Mouse (Mus musculus) cerebellum, adult (tissue): Measurements from ENCODE around the gene Olfr532.
"Not testable (repeated sequence)": the region's sequence is repeated elsewhere in the genome, so short reads cannot be mapped to it uniquely, and the experiment has no call there.

Experiments
- ATAC-seq: cut with Nextera tagmentation; 2 replicates; pipeline ENCODE4 v1.9.2; 2017; ENCODE audit warnings: mild to moderate bottlenecking, moderate library complexity, mixed read lengths; ENCODE audit not compliant: insufficient number of reproducible peaks, low FRiP score, low TSS enrichment

Olfr532 gene

DNA sequence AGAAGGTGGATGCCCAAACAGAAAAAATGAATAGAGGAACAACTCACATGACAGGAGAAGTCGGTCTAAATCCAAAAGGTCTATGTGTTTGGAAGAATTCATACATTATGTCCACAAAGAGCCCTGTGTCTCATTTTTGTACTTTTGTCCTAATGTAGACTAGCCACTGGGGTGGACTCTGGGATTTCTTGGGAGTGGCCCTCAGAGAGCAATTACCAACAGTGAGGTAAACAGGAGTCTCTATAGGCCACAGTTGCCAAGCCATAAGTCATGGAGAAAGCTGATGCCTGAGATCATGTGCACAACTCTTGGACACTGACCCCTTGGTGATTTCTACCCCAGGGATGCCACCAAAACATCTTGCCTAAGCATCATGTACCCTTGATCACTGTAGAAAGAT lies at the start of gene Olfr532:
Gene Olfr532, minus strand, starts transcription at position 101 of the 400 bp plus-strand sequence.
- no peak for ATAC-seq

- not testable (repeated sequence) for ATAC-seq
These were observed 41.6 kb upstream of the Olfr532 start, which contains the start of gene Olfr533 for GRCm38 (mm10) chr7:140463070-140463469. Olfr533 (plus strand) TSS chr7:140463370.

DNA sequence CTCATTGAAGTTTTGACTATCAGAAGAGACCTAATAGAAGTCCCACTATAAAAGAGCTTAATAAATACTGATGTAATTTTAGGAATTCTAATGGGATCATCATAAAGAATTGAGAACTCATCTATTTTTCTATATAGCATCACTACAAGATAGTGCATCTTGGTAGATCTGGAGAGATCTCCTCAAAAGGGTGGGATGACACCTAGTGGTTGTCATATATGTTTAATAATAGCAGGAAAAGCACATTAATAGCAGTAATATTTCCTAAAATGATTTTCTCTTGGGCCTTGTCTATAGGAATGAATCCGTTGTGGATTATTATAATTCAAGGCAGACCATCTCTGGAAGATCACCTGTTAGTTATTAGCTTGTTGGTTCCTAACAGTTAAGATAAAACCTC lies 21.7 kb upstream of the Olfr532 start:
- no peak for ATAC-seq

DNA sequence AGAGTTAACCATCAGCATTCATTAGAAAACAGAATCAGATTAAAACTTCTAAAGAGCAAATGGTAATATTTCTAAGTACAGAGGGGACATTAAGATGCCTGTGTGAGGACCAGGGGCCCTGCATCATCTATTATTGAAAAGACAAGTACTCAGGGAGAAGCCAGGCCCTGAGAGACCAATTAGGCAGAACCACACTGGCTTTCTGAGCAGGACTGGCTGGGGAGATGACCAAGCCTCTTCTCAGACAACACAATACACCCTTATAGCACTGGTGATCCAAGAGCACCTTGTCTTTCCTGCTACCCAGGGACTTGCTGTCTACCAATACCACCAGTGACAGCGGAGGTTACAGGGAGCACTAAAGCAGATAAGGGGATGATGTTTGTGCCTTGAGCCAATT lies 18.6 kb downstream of the Olfr532 start, which contains the start of gene Olfr531:
Gene Olfr531, minus strand, starts transcription at position 101 of the 400 bp plus-strand sequence.
- ATAC-seq: no peak

- ATAC-seq: no peak
These were observed 44.5 kb downstream of the Olfr532 start for GRCm38 (mm10) chr7:140376911-140377310.

GRCm38 (mm10) chr7:140376231-140376630 lies 45.2 kb downstream of the Olfr532 start, which contains the start of gene Olfr530:
Olfr530 (minus strand) TSS chr7:140376331.
- no peak for ATAC-seq

GRCm38 (mm10) chr7:140374300-140374699 lies 47.1 kb downstream of the Olfr532 start:
- no peak for ATAC-seq
